20 mouse cellular contexts compared by ENCODE assay signal in the genomic region with DNA sequence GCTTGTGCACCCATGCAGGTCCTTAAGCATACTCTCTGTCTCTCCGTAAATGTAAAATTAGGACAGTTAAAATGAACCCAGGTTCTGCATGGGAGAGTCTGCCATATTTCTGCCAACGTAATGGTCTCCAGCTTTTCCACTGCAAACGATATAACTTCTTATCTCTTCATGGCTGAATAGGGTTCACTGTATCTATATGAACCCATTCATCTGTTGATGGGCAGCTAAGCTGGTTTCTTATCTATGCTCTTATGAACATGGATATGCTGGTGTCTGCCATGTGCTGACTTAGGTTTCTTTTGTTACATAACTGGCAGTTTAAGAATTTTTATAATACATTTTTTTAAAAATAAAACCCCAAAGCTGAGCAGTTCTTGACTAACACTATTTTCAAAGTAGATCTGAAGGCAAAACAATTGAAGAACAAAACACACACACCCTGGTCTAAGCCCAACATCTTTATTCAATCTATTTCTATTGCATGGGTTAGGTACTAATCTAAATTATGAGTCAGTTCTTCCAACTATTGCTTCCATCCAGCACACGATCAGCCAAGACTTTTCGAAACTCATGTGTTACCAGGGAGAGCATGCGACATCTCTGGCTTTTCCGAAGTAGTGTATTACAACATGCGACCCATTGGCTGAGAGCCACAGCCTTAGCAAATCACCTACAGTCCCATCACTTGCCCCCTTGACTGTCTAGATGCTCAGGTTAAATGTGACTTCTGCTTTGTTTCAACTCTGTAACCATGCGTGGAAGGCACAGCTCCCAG. TPM values are rescaled to one million over a fixed set of nuclear protein-coding genes. Genes with fewer than 3 reads are reported as not detected.
A peak's percentile ranks its signal among the peaks of the same experiment; 100 is the strongest.
DNase-seq lines count a peak whose midpoint lies in the region; ATAC-seq lines count a peak whose summit lies in the region.
"Had no signal": no experiment of that assay in that cellular context is flagged by ENCODE, and none has a peak within 500 bp of the region (broad histone marks: within the 10 kb centered on the region; RNA-seq: fewer than 3 reads in every experiment).

No protein-coding gene starts in this region.

- no peak overlapping the region for H3K27ac ChIP-seq in embryonic facial prominence, embryonic 14.5 days (replicated peaks; ENCODE audit: low read depth, low read length)
- H3K27ac ChIP-seq in embryonic facial prominence, embryonic 10.5 days (replicated peaks), result no peak overlapping the region
- no peak overlapping the region for H3K27ac ChIP-seq in liver, embryonic 13.5 days
- no peak overlapping the region for H3K27ac ChIP-seq in liver, embryonic 12.5 days
- H3K27ac ChIP-seq: forebrain, embryonic 13.5 days; hindbrain, embryonic 15.5 days; intestine, embryonic 15.5 days; kidney, embryonic 15.5 days; limb, embryonic 13.5 days; midbrain, embryonic 12.5 days had no signal

- WGBS in embryonic facial prominence, embryonic 14.5 days, result 87% methylated on average over 9 of the region's 9 CpGs
- whole genome bisulfite sequencing in embryonic facial prominence, embryonic 10.5 days, result 90% methylated on average over 9 of the region's 9 CpGs
- WGBS in liver, embryonic 13.5 days (ENCODE audit: insufficient replicate concordance), result 63% methylated on average over 9 of the region's 9 CpGs
- WGBS in liver, embryonic 12.5 days (ENCODE audit: insufficient replicate concordance), result 63% methylated on average over 9 of the region's 9 CpGs

- H3K9me3 ChIP-seq in embryonic facial prominence, embryonic 14.5 days (ENCODE audit: control insufficient read depth, low read length), result no peaks in the 10 kb centered on the region
- no peaks in the 10 kb centered on the region for H3K9me3 ChIP-seq in embryonic facial prominence, embryonic 10.5 days
- no peaks in the 10 kb centered on the region for H3K9me3 ChIP-seq in liver, embryonic 13.5 days (replicated peaks)
- no peaks in the 10 kb centered on the region for H3K9me3 ChIP-seq in liver, embryonic 12.5 days (replicated peaks)
- H3K9me3 ChIP-seq: forebrain, embryonic 13.5 days; G1E; hindbrain, embryonic 15.5 days; intestine, embryonic 15.5 days; kidney, embryonic 15.5 days; limb, embryonic 13.5 days; midbrain, embryonic 12.5 days had no signal

- H3K4me1 ChIP-seq in embryonic facial prominence, embryonic 14.5 days (ENCODE audit: control insufficient read depth, insufficient read depth, low read length), result no peaks in the 10 kb centered on the region
- no peaks in the 10 kb centered on the region for H3K4me1 ChIP-seq in embryonic facial prominence, embryonic 10.5 days
- H3K4me1 ChIP-seq in liver, embryonic 13.5 days (replicated peaks), result peaks cover 15% of the 10 kb centered on the region
- peaks cover 6% of the 10 kb centered on the region for H3K4me1 ChIP-seq in liver, embryonic 12.5 days
- H3K4me1 ChIP-seq: forebrain, embryonic 13.5 days; hindbrain, embryonic 15.5 days; intestine, embryonic 15.5 days; kidney, embryonic 15.5 days; limb, embryonic 13.5 days; midbrain, embryonic 12.5 days had no signal

- H3K4me2 ChIP-seq in embryonic facial prominence, embryonic 14.5 days (ENCODE audit: low read depth, low read length), result no peak overlapping the region
- no peak overlapping the region for H3K4me2 ChIP-seq in liver, embryonic 13.5 days
- no peak overlapping the region for H3K4me2 ChIP-seq in liver, embryonic 12.5 days
- H3K4me2 ChIP-seq: forebrain, embryonic 13.5 days; hindbrain, embryonic 15.5 days; intestine, embryonic 15.5 days; kidney, embryonic 15.5 days; limb, embryonic 13.5 days; midbrain, embryonic 12.5 days had no signal

- H3K4me3 ChIP-seq in embryonic facial prominence, embryonic 14.5 days (ENCODE audit: low read depth, low read length), result no peak overlapping the region
- H3K4me3 ChIP-seq in embryonic facial prominence, embryonic 10.5 days, result no peak overlapping the region
- H3K4me3 ChIP-seq in liver, embryonic 13.5 days (replicated peaks), result no peak overlapping the region
- no peak overlapping the region for H3K4me3 ChIP-seq in liver, embryonic 12.5 days
- H3K4me3 ChIP-seq: forebrain, embryonic 13.5 days; hindbrain, embryonic 15.5 days; intestine, embryonic 15.5 days; kidney, embryonic 15.5 days; limb, embryonic 13.5 days; midbrain, embryonic 12.5 days had no signal

- no peak overlapping the region for H3K9ac ChIP-seq in embryonic facial prominence, embryonic 14.5 days (ENCODE audit: low read depth, low read length)
- H3K9ac ChIP-seq in liver, embryonic 13.5 days, result no peak overlapping the region
- no peak overlapping the region for H3K9ac ChIP-seq in liver, embryonic 12.5 days
- H3K9ac ChIP-seq: forebrain, embryonic 13.5 days; hindbrain, embryonic 15.5 days; intestine, embryonic 15.5 days; kidney, embryonic 15.5 days; limb, embryonic 13.5 days; midbrain, embryonic 12.5 days had no signal

- peak; percentile 27 for DNase-seq in embryonic facial prominence, embryonic 14.5 days (ENCODE audit: low spot score)
- no peak for DNase-seq in embryonic facial prominence, embryonic 10.5 days (ENCODE audit: low spot score)
- no peak for DNase-seq in liver, embryonic 13.5 days
- peak; percentile 14 for DNase-seq in urinary bladder, postnatal 14 days (ENCODE audit: low spot score)
- no peak for DNase-seq in urinary bladder, adult 2 months (ENCODE audit: low spot score)
- DNase-seq in thymus, adult 18-20 months, result no peak
- DNase-seq: cerebellum, adult 8-10 months; gastrocnemius, postnatal 36 days; heart, postnatal 4 days; kidney, postnatal 4 days; retina, postnatal 1 day had no signal

- no peaks in the 10 kb centered on the region for H3K27me3 ChIP-seq in embryonic facial prominence, embryonic 14.5 days (replicated peaks; ENCODE audit: control insufficient read depth, insufficient read depth, low read length)
- no peaks in the 10 kb centered on the region for H3K27me3 ChIP-seq in embryonic facial prominence, embryonic 10.5 days (replicated peaks; ENCODE audit: low read depth, poor library complexity, severe bottlenecking)
- no peaks in the 10 kb centered on the region for H3K27me3 ChIP-seq in liver, embryonic 13.5 days
- H3K27me3 ChIP-seq in liver, embryonic 12.5 days (replicated peaks), result no peaks in the 10 kb centered on the region; the same call in 1 of the 2 replicates
- H3K27me3 ChIP-seq: forebrain, embryonic 13.5 days; hindbrain, embryonic 15.5 days; intestine, embryonic 15.5 days; kidney, embryonic 15.5 days; limb, embryonic 13.5 days; midbrain, embryonic 12.5 days had no signal

- no peaks in the 10 kb centered on the region for H3K36me3 ChIP-seq in embryonic facial prominence, embryonic 14.5 days (ENCODE audit: control insufficient read depth, insufficient read depth, low read length)
- no peaks in the 10 kb centered on the region for H3K36me3 ChIP-seq in embryonic facial prominence, embryonic 10.5 days (replicated peaks)
- H3K36me3 ChIP-seq in liver, embryonic 13.5 days, result no peaks in the 10 kb centered on the region
- H3K36me3 ChIP-seq in liver, embryonic 12.5 days, result no peaks in the 10 kb centered on the region
- H3K36me3 ChIP-seq: G1E; hindbrain, embryonic 15.5 days; intestine, embryonic 15.5 days; kidney, embryonic 15.5 days; limb, embryonic 13.5 days; midbrain, embryonic 12.5 days had no signal

- no peak for ATAC-seq in embryonic facial prominence, embryonic 14.5 days (ENCODE audit: low read depth)
- ATAC-seq in liver, embryonic 13.5 days (ENCODE audit: low read depth), result peak; percentile 50; the same call in 1 of the 2 replicates
- no peak for ATAC-seq in liver, embryonic 12.5 days
- ATAC-seq: forebrain, embryonic 13.5 days; intestine, embryonic 15.5 days had no signal

RNA-seq across cellular contexts. Expression of a gene that starts 15.8 kb away (rescaled TPM):
- polyA plus RNA-seq in embryonic facial prominence, embryonic 14.5 days (2014; fragmentation: Nextera tagmentation; extraction: Ambion mirVana), result 1.7 and 2.5 TPM in 2 replicates
- not detected in 2 replicates for polyA plus RNA-seq in embryonic facial prominence, embryonic 10.5 days (2016; fragmentation: Nextera tagmentation; extraction: Ambion mirVana)
- 0.06 TPM in 1 of 2 replicates, not detected in the other for polyA plus RNA-seq in liver, embryonic 13.5 days (2015; fragmentation: Nextera tagmentation; extraction: Ambion mirVana)
- polyA plus RNA-seq in liver, embryonic 12.5 days (2016; fragmentation: Nextera tagmentation; extraction: Ambion mirVana), result 0.07 TPM in 1 of 2 replicates, not detected in the other
- polyA plus RNA-seq in urinary bladder, adult 2 months (2012; rRNA removed), result 145 and 173 TPM in 2 replicates
- polyA plus RNA-seq: forebrain, embryonic 13.5 days; G1E; intestine, embryonic 15.5 days; midbrain, embryonic 12.5 days; neural tube, embryonic 11.5 days had no signal

RNA-seq across cellular contexts. Expression of a gene that starts 44.1 kb away (rescaled TPM):
- 36.4 and 37.4 TPM in 2 replicates for polyA plus RNA-seq in embryonic facial prominence, embryonic 14.5 days (2014; fragmentation: Nextera tagmentation; extraction: Ambion mirVana)
- polyA plus RNA-seq in embryonic facial prominence, embryonic 10.5 days (2016; fragmentation: Nextera tagmentation; extraction: Ambion mirVana), result 16.7 and 17.6 TPM in 2 replicates
- 21.1 and 24.2 TPM in 2 replicates for polyA plus RNA-seq in liver, embryonic 13.5 days (2015; fragmentation: Nextera tagmentation; extraction: Ambion mirVana)
- polyA plus RNA-seq in liver, embryonic 12.5 days (2016; fragmentation: Nextera tagmentation; extraction: Ambion mirVana), result 19.5 and 24.5 TPM in 2 replicates
- polyA plus RNA-seq in urinary bladder, adult 2 months (2012; rRNA removed), result 71.3 and 77.7 TPM in 2 replicates

RNA-seq across cellular contexts. Expression of a gene that starts 48.3 kb away (rescaled TPM):
- polyA plus RNA-seq in embryonic facial prominence, embryonic 14.5 days (2014; fragmentation: Nextera tagmentation; extraction: Ambion mirVana), result 149 and 174 TPM in 2 replicates
- 185 and 189 TPM in 2 replicates for polyA plus RNA-seq in embryonic facial prominence, embryonic 10.5 days (2016; fragmentation: Nextera tagmentation; extraction: Ambion mirVana)
- 14.7 and 15.9 TPM in 2 replicates for polyA plus RNA-seq in liver, embryonic 13.5 days (2015; fragmentation: Nextera tagmentation; extraction: Ambion mirVana)
- 28.5 and 30.8 TPM in 2 replicates for polyA plus RNA-seq in liver, embryonic 12.5 days (2016; fragmentation: Nextera tagmentation; extraction: Ambion mirVana)
- 51.9 and 53.3 TPM in 2 replicates for polyA plus RNA-seq in urinary bladder, adult 2 months (2012; rRNA removed)

Comparison
In these comparisons a context has a peak if more than half of its experiments do, and no peak if none do; other contexts are left out.
1. DNase-seq: peak in embryonic facial prominence, embryonic 14.5 days (single experiment) and urinary bladder, postnatal 14 days (single experiment); none in embryonic facial prominence, embryonic 10.5 days (single experiment), liver, embryonic 13.5 days (single experiment), urinary bladder, adult 2 months (single experiment) and thymus, adult 18-20 months (0 of 2).
2. RNA of a gene that starts 15.8 kb away (polyA plus RNA-seq): 145 to 173 TPM in urinary bladder, adult 2 months; 1.7 to 2.5 TPM in embryonic facial prominence, embryonic 14.5 days, 0.07 TPM in liver, embryonic 12.5 days, 0.06 TPM in liver, embryonic 13.5 days and not detected in embryonic facial prominence, embryonic 10.5 days; every median in the first group is over 10 times any median in the second.